Mouse (Mus musculus) stomach, postnatal 0 days (tissue): Measurements from ENCODE around the gene Gdf2. TPM values are rescaled to one million over a fixed set of nuclear protein-coding genes. Genes with fewer than 3 reads are reported as not detected.

Source experiments
- ATAC-seq: fragments of 200-750 bp; cut with Nextera tagmentation; 2 replicates; pipeline ENCODE4 v1.8.0; 2017; ENCODE audit not compliant: low FRiP score, low TSS enrichment
- DNase-seq: peaks from one replicate; pipeline ENCODE4 v3.0.0-alpha.2; 2016; ENCODE audit warnings: low spot score
- H3K27ac ChIP-seq: fragments of 300-500 bp; sonication (generic); replicated peaks from 2 replicates; pipeline ENCODE4 v1.5.1; 2014; ENCODE audit warnings: mild to moderate bottlenecking, control low read depth
- H3K27me3 ChIP-seq: fragments of 300-500 bp; sonication (generic); 2 replicates; pipeline ENCODE4 v1.6.1; 2014; ENCODE audit warnings: low read length; ENCODE audit not compliant: control insufficient read depth, insufficient read depth
- H3K36me3 ChIP-seq: fragments of 300-500 bp; sonication (generic); 2 replicates; pipeline ENCODE4 v1.6.1; 2014; ENCODE audit warnings: low read length, mixed read lengths; ENCODE audit not compliant: control insufficient read depth, insufficient read depth
- H3K4me1 ChIP-seq: fragments of 300-500 bp; sonication (generic); replicated peaks from 2 replicates; pipeline ENCODE4 v1.6.1; 2014; ENCODE audit warnings: antibody characterized with exemption; ENCODE audit not compliant: control insufficient read depth, insufficient read depth
- H3K4me2 ChIP-seq: fragments of 300-500 bp; sonication (generic); replicated peaks from 2 replicates; pipeline ENCODE4 v1.6.1; 2014; ENCODE audit warnings: low read depth, mild to moderate bottlenecking, control low read depth, moderate library complexity
- H3K4me3 ChIP-seq: fragments of 300-500 bp; sonication (generic); 2 replicates; pipeline ENCODE4 v1.5.1; 2014; ENCODE audit warnings: low read depth, low read length, control low read depth
- H3K9ac ChIP-seq: fragments of 300-500 bp; sonication (generic); 2 replicates; pipeline ENCODE4 v1.6.1; 2014; ENCODE audit warnings: mild to moderate bottlenecking, low read length, control low read depth, mixed read lengths
- H3K9me3 ChIP-seq: fragments of 300-500 bp; sonication (generic); 2 replicates; pipeline ENCODE4 v1.6.1; 2016; ENCODE audit warnings: low read length; ENCODE audit not compliant: control insufficient read depth
- CTCF ChIP-seq: IDR thresholded peaks from 2 replicates; pipeline ENCODE4 v1.5.1; 2016; ENCODE audit warnings: antibody characterized with exemption, low read depth, mild to moderate bottlenecking, moderate library complexity
- EP300 ChIP-seq: optimal IDR thresholded peaks from 2 replicates; pipeline ENCODE3; 2016; ENCODE audit warnings: antibody characterized with exemption
- WGBS: fragments of 180-500 bp; shearing (Covaris S2); extraction: QIAGEN DNeasy Blood & Tissue Kit; methylation state at CpG from one replicate; pipeline ENCODE4 v1.1.7; 2014; 5-methylcytosine and 5-hydroxymethylcytosine counted together
- polyA plus RNA-seq: library from polyadenylated mRNA; unstranded; fragments of >200 nt; fragmentation: Nextera tagmentation; extraction: Ambion mirVana; gene quantifications from 2 replicates; pipeline ENCODE4 v1.2.1, GENCODE M21; 2015

Gene Gdf2
- 0.02 and 0.07 TPM in 2 replicates for polyA plus RNA-seq

DNA sequence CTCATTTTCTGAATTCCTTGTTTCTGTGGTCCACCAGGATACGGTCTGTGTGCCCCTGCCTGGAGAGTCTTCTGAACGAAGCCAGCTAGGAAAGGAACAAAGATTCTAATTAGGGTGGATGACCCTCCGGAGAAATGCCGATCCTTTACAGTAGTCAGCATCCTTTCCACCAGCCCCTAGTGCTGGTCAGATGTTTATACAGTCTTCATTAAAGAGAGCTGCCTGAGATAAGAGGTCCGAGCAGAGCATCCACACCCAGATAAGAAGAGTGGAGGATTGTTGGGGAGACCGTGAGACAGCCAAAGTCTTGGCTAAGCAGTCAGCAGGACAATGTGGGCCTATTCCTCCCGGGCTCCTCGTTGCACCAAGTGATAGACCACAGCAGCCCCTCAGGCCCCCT lies at the start of gene Gdf2:
Gene Gdf2, plus strand, starts transcription at position 301 of the 400 bp plus-strand sequence.
- ATAC-seq: no peak
- H3K4me2 ChIP-seq: no peak within 1 kb of the TSS
- H3K9ac ChIP-seq: no peak within 1 kb of the TSS
- no peaks in the 10 kb centered on the region for H3K9me3 ChIP-seq
- no peak for TF ChIP-seq CTCF
- no peak for TF ChIP-seq EP300
- WGBS: 57% methylated on average over 8 of the region's 8 CpGs
- no peak within 1 kb of the TSS for H3K4me3 ChIP-seq
- H3K27me3 ChIP-seq: no peaks in the 10 kb centered on the region
- DNase-seq: no peak
- H3K36me3 ChIP-seq: no peaks in the 10 kb centered on the region
- H3K4me1 ChIP-seq: no peaks in the 10 kb centered on the region
- H3K27ac ChIP-seq: no peak within 1 kb of the TSS

DNA sequence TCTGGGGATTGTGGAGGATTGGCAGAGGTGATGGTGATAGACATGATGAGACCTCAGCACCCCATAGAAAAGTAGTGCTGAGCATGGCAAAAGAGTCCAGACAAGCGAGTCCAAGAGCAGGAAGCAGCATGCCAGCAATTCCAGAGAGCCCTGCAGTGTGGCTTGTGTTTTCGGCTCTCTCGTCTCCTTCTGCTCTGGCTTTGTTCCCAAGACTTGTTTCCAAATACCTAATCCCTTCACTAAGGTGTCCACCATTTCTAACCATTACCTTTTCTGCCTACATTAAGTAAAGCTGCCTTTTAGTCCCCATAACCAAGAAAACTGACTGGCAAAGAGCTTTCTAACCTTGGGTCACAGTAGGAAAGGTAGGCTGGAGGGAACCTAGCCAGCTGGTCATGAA lies 49.3 kb upstream of the Gdf2 start:
- Histone ChIP-seq H3K27ac (no peak overlapping the region), H3K36me3 (no peaks in the 10 kb centered on the region), H3K4me2 (no peak overlapping the region), H3K4me1 (no peaks in the 10 kb centered on the region), H3K9ac (no peak overlapping the region), H3K27me3 (no peaks in the 10 kb centered on the region), H3K4me3 (no peak overlapping the region), H3K9me3 (no peaks in the 10 kb centered on the region)
- DNase-seq: no peak
- WGBS: 66% methylated on average over 3 of the region's 3 CpGs
- TF ChIP-seq CTCF (no peak), EP300 (no peak)
- ATAC-seq: no peak

DNA sequence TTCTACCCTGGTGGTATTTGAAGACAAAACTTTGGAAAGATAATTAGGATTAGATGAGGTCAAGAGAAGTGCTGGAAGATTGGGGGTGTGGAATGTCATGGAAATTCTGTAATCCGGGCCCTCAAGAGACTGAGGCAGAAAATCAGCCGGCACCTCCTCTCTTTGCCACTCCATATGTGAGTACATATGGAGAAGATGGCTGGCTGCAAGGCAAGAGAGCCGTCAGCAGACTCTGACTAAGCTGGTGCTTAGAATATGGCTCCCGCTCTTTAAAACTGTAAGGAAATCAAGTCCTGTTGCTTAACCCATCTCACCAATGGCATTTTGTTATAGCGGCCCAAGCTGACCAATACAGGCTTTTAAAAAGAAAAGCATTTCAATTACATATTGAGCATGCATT lies 45.1 kb upstream of the Gdf2 start:
- DNase-seq: no peak
- Histone ChIP-seq H3K27ac (no peak overlapping the region), H3K4me1 (no peaks in the 10 kb centered on the region), H3K4me3 (no peak overlapping the region), H3K27me3 (no peaks in the 10 kb centered on the region), H3K36me3 (no peaks in the 10 kb centered on the region), H3K4me2 (no peak overlapping the region), H3K9me3 (no peaks in the 10 kb centered on the region), H3K9ac (no peak overlapping the region)
- no peak for ATAC-seq
- TF ChIP-seq CTCF (no peak), EP300 (no peak)
- WGBS: 92% methylated on average over 5 of the region's 5 CpGs

GRCm38 (mm10) chr14:33896628-33897300 lies 44.1 kb upstream of the Gdf2 start:
- no peaks in the 10 kb centered on the region for H3K9me3 ChIP-seq
- TF ChIP-seq EP300: no peak
- no peak overlapping the region for H3K27ac ChIP-seq
- no peaks in the 10 kb centered on the region for H3K27me3 ChIP-seq
- no peak overlapping the region for H3K9ac ChIP-seq
- no peaks in the 10 kb centered on the region for H3K36me3 ChIP-seq
- ATAC-seq (no peak), DNase-seq (no peak)
- no peak overlapping the region for H3K4me2 ChIP-seq
- 52% methylated on average over 9 of the region's 9 CpGs for WGBS
- H3K4me1 ChIP-seq: no peaks in the 10 kb centered on the region
- H3K4me3 ChIP-seq: no peak overlapping the region

DNA sequence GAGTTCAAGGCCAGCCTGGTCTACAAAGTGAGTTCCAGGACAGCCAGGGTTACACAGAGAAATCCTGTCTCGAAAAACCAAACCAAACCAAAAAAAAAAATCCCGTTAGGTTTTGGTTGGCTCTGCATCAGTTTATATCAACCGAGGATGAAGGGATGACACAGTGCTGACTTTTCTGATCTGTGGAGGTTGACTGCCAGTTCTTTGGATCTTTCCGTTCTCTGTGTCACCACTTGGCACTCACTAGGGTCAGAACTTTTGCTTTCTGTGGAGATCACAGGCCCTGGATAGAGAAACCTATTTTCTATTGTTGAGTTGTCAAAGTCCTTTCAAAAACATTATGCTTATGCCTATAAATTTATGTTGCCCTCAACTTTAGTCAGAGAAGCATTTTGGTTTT lies 38.1 kb upstream of the Gdf2 start:
- Histone ChIP-seq H3K4me2 (no peak overlapping the region), H3K9me3 (no peaks in the 10 kb centered on the region), H3K4me1 (no peaks in the 10 kb centered on the region), H3K27me3 (no peaks in the 10 kb centered on the region), H3K27ac (no peak overlapping the region), H3K36me3 (no peaks in the 10 kb centered on the region), H3K9ac (no peak overlapping the region), H3K4me3 (no peak overlapping the region)
- no peak for ATAC-seq
- no peak for DNase-seq
- WGBS: 85% methylated on average over 4 of the region's 4 CpGs
- no peak for TF ChIP-seq CTCF
- TF ChIP-seq EP300: no peak

DNA sequence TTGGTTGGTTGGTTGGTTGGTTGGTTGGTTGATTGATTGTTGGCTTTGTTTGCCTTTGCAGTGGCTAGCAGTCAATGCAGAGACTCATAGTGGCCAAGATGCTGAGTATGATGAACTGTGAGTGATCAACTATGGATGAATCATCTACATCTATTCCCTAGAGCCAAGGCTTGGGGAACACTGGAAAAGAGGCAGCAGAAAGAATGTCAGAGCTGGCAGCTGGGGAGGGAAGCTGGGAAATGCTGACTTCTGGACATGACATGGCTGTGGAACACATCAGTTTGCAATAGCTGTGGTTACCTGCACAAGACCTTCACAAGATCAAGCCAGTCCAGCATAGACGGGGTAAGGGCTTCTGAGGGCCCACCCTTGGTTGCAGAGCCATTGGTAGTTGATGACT lies 37.6 kb upstream of the Gdf2 start:
- TF ChIP-seq CTCF (no peak), EP300 (no peak)
- Histone ChIP-seq H3K36me3 (no peaks in the 10 kb centered on the region), H3K27me3 (no peaks in the 10 kb centered on the region), H3K27ac (no peak overlapping the region), H3K9ac (no peak overlapping the region), H3K4me2 (no peak overlapping the region), H3K4me3 (no peak overlapping the region), H3K4me1 (no peaks in the 10 kb centered on the region), H3K9me3 (no peaks in the 10 kb centered on the region)
- DNase-seq (no peak), ATAC-seq (no peak)
- WGBS: 73% methylated on average over 1 of the region's 1 CpGs
